Mouse (Mus musculus) liver, postnatal 0 days (tissue): ENCODE results near the gene Hsfy2.

ENCODE experiments used
- CTCF ChIP-seq: sonication (generic); IDR thresholded peaks from 2 replicates; pipeline ENCODE4 v1.5.1; 2016; ENCODE audit warnings: antibody characterized with exemption, low read depth
- EP300 ChIP-seq: IDR thresholded peaks from 2 replicates; pipeline ENCODE4 v1.6.1; 2016; ENCODE audit warnings: antibody characterized with exemption, low read depth, mild to moderate bottlenecking

DNA sequence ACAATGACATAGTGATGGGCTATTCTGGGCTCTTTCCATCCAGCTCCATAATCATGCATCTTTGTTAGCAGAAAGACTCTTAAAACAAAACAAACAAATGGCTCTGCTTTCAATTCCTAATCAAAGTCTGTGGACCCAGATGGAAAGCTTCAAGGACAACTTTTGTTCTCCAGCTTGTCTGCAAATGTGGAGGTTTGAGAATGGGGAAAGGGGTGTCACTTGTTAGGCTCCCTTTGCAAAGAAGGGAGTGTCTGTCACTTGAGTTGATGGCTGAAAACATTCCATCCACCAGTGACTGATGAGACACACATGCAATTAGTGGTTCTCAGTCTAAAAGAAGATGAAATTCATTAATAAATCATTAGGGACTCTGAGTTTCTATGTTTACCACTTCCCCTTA is 47.3 kb upstream of the Hsfy2 start:
- TF ChIP-seq CTCF (no peak), EP300 (no peak)
